Mouse (Mus musculus): ENCODE measurements around the gene Ndufaf2.
A peak's percentile ranks its signal among the peaks of the same experiment; 100 is the strongest.

The Ndufaf2 gene

DNA sequence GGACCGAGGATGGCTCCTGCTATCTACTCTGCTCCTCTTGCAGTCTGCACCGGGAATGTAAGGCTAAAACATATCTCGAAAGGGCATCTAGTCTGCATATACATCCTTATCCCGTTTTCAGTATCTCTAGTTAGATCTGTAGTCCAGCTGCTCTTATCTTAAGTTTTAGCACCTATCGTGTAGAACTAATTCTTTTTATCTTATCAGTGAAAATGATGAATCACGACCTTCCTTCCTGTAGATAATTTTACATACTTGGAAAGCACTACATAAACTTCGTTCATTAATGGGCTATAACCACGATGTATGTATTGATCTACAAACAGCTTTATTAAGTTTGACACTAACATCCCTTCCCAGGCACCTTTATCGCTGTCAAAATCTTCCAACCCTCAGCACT is 118.5 kb downstream of the Ndufaf2 start:
- DNase-seq (ENCODE audit: low spot score in 2 of 2): no peak

GRCm38 (mm10) chr13:108039375-108039774 is 119.0 kb downstream of the Ndufaf2 start:
- no peak for DNase-seq (ENCODE audit: low spot score in 2 of 2)

DNA sequence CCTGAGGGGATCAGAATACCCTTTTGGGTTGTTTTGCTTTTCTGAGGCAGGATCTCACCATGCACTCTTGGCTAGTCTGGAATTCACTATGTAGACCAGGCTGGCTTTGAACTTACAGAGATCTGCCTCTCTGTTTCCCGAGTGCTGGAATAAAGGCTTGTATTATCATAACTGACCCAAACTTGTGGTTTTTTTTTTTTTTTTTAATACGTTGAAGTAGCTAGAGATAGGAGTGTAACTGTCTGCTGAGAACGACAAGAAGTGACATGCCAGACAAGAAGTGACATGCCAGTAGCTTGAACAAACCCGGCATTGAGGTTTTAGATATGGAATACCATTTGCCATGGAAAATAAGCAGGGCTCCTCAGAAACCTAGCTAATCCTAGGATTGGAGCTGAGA is 125.6 kb downstream of the Ndufaf2 start:
- DNase-seq (ENCODE audit: low spot score in 2 of 2): no peak

GRCm38 (mm10) chr13:108025802-108026201 is 132.6 kb downstream of the Ndufaf2 start:
- no peak for DNase-seq (ENCODE audit: low spot score in 2 of 2)

- no peak for DNase-seq (ENCODE audit: low spot score in 2 of 2)
Observed at GRCm38 (mm10) chr13:108017349-108017748, 141.1 kb downstream of the Ndufaf2 start.

DNA sequence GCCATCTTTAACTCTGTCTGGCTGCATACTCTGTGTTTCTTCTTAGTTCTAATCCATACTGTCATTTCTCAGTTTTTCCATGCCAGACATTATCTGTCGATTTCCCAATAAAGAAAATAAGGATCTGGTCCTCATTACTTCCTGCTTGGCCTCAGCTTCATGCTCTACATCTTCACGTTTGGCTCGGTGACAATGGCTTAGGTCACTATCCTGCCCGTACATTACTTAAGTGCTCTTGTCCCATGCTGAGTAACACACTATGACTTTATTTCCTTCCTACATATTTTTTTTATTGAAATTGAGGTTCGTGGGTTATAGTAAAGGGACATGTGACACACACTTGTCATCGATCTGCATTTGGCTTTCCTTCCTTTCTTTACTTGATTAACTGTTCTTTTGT is 143.3 kb downstream of the Ndufaf2 start:
- no peak for DNase-seq (ENCODE audit: low spot score in 2 of 2)

- no peak for DNase-seq (ENCODE audit: low spot score in 2 of 2)
Observed at GRCm38 (mm10) chr13:108013839-108014238, 144.6 kb downstream of the Ndufaf2 start.

GRCm38 (mm10) chr13:108013110-108013509 is 145.3 kb downstream of the Ndufaf2 start:
- DNase-seq (ENCODE audit: low spot score in 2 of 2): no peak

- DNase-seq (ENCODE audit: low spot score in 2 of 2): no peak
Observed at GRCm38 (mm10) chr13:108007861-108008260, 150.6 kb downstream of the Ndufaf2 start.

DNA sequence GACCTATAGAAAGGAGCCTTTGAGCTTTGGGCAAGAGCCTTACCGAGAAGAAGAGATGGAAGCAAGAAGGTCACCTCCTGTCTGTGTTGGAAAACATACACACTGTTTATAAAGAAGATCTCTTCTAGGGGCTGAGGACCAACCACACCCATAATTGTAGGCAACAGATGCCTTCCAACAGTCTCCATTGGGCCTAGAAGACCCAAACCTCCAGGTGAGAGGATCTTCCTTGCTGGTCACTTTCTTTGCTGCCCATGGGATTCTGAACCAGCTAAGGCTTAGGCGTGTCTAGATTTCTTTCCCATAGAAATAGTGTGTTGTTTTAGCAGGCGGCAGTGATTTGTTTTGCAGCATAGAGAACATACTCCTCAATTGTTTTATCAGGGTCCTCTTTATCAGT is 162.1 kb downstream of the Ndufaf2 start:
- DNase-seq (ENCODE audit: low spot score in 2 of 2): no peak

DNA sequence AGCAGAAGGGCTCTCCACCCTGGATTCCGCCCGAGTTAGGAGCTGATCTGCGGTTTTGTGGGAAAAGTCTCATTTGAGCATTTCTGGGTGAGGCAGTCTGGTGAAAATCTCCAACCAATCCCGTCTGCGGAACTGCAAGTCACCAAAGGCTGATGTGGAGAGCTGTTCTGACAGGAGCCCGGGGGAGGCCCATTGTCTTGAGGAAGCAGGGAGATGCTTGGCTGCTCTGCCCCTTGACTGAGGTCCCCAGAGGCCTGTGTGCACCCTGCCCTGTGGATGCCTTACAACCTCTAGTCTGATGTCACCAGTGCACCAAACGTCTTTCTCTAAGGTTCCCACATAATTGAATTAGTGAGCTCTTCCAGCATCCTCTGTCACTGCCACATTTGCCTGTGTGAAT is 163.2 kb downstream of the Ndufaf2 start:
- no peak for DNase-seq (ENCODE audit: low spot score in 2 of 2)

- DNase-seq (ENCODE audit: low spot score in 2 of 2): no peak
Observed at GRCm38 (mm10) chr13:107992573-107992972, 165.8 kb downstream of the Ndufaf2 start.

DNA sequence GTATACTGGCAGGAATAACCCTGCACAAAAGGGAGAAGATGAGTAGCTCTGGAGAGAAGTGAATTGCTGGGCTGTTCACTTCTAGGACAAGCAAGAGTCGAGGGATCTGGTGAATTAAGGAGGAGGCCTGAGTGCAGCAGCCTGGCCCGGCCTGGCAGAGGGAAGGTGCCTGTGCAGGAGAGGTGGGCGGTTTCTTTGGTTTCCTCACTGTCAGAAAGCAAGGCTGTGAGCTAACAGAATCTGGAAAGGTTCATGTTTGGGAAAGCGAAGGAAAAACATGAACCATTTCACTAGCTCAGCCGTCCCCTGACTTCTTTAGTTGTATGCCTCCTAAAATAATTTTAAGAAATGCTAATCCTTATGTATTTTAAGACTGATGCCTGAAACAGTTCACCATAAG is 173.8 kb downstream of the Ndufaf2 start:
- DNase-seq (ENCODE audit: low spot score in 2 of 2): peak in 1 of 2 experiments; percentile 22

DNA sequence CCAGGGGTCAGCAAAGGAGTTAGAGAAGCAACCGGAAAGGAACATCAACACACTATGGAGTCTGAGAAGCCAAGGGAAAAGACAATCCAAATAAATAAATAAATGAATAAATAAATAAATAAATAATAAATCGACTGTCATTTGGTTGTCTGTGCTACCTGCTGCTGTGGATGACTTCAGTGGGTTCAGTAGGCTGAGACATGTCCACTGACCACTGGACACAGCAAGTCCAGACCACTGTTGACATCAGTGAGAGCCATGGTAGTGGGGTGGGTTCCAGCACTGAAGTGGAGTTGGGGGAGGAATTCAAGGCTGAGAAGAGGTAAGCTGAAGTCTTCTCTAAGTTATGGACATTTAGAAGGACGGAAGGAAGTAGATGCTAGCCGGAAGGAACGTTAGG is 174.2 kb downstream of the Ndufaf2 start:
- no peak for DNase-seq (ENCODE audit: low spot score in 2 of 2)

DNA sequence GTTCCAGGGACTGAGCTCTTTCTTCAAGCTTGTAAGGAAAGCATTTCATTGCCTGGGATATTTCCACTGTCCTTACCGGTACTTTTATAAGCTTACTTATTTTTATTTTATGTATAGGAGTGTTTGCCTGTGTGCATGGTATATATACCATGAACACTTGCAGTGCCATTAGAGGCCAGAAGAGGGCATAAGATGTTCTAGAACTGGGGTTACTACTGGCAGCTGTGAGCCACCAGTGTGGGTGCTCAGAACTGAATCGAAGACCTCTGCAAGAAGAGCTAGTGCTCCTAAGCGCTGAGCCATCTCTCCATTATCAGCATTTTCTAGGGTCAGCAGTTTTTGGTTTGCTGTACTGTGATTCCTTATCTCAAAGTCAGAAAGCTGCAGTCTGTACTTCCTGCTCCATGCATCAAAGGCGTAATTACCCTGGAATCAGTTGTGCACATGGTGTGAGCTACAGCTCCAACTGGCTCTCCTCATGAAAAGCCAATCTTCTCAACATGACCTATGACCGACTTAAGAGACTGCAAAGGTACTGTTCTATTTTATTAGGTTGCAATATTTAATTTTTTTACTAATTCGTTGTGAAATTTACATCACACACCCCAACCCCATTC is 175.1 kb downstream of the Ndufaf2 start:
- DNase-seq (ENCODE audit: low spot score in 2 of 2): no peak

DNA sequence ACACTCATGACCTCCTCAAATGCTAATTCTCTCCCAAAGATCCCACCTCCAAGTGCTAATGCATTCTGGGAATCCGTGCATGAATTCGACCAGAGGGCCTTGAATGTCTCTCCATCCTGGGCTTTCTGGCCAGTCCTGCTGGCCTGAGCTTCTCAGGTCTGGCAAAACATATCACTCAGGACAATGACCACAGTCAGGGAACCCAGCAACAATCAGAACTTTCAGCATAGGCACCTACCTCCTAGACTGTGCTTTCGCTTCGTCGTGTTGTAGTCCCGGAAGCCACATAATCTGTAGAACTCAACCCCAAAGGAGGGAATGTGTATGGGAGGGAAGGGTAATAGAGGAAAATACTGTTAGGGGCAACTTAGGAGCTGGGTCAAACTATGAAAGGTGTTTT is 179.0 kb downstream of the Ndufaf2 start:
- DNase-seq (ENCODE audit: low spot score in 2 of 2): no peak

DNA sequence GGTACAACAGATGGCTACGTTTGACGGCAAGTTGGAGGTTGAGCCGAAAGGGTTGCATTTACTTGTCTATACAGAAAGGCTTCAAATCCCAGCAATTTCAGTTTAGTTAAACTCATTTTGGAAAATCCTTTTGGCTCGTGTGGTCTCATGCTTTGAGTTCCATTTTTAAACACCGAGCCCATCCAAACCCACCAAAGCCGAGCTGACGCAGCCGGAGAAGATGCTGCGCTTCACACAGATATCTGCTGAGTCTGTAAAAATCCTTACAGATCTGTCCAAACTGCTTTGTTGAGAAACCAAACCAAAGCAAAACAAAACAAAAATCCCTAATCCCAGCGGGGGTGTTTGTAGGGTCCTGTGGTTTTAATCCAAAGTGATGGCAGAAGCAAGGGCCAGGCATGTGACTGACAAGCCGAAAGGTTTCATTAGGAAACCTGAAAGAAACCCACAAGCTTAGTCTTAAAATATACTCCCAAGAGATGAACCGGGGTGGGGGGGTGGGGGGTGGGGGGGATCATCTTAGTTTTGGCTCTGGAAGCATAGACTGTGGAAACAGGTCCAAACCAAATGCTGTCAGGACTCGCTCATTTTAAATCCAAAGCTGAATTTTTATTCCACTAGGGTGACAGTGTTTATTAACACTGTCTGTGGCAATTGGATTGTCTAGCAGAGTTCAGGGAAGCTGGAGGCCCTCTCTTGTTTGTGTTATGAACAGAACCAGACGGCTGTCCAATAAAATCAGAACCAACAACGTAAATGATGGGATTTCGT is 181.4 kb downstream of the Ndufaf2 start:
- DNase-seq (ENCODE audit: low spot score in 2 of 2): no peak

GRCm38 (mm10) chr13:107972451-107972850 is 186.0 kb downstream of the Ndufaf2 start:
- DNase-seq (ENCODE audit: low spot score in 2 of 2): no peak

DNA sequence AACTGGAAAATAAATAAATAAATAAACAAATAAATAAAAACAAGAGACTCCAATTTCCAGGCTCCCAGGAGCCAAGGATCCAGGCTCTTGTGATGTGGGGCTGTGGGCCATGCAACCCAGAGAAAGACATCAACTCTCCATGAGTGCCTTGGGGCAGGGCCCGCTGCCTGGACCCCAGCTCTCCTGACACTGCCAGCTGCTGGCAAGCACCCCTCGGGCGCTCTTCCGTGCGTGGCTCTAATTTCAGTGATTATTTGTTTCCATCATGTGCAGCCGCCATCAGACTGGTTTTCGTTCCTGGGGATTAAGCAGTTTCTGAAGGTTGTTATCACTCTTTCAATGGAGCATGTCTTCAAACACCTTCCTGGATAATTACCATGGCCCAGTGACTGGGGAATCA is 186.6 kb downstream of the Ndufaf2 start:
- DNase-seq (ENCODE audit: low spot score in 2 of 2): no peak

- no peak for DNase-seq (ENCODE audit: low spot score in 2 of 2)
Observed at GRCm38 (mm10) chr13:107970422-107971142, 187.8 kb downstream of the Ndufaf2 start.

DNA sequence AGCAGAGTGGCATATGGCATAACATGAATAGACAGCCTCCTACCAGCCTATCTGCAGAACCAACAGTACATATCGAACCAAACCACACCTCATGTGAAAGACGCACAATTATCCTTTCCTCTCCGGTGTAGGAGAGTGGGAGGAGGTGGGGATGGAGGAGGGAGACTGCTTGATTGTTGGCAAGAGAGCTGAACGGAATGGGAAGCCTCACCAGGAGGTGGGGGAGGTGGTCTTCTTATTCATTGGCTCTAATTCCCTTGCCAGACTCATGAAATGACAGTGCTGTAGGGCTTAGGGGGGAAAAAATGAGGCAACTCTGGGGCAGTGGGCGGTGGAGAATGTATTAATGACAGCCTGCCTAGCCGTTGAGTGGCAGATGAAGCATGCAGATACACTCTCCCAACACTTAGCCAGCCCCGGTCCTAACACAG is 188.4 kb downstream of the Ndufaf2 start:
- peak; percentile 39 to 57 for DNase-seq (ENCODE audit: low spot score in 2 of 2)

- no peak for DNase-seq (ENCODE audit: low spot score in 2 of 2)
Observed at GRCm38 (mm10) chr13:107964616-107965015, 193.8 kb downstream of the Ndufaf2 start.

GRCm38 (mm10) chr13:107963471-107963870 is 195.0 kb downstream of the Ndufaf2 start:
- no peak for DNase-seq (ENCODE audit: low spot score in 2 of 2)

Measured in right cerebral cortex, postnatal 36 days (tissue).